Comparison of ENCODE assay signal across 31 mouse cellular contexts in genomic region chr17:66293581-66293980, GRCm38 (mm10).
"Had no signal": no experiment of that assay in that cellular context is flagged by ENCODE, and none has a peak within 500 bp of the region (broad histone marks: within the 10 kb centered on the region; RNA-seq: fewer than 3 reads in every experiment).

No protein-coding gene starts in this region.

- H3K9me3 ChIP-seq: limb, embryonic 12.5 days; limb, embryonic 15.5 days; lung, embryonic 15.5 days; midbrain, embryonic 13.5 days; midbrain, embryonic 15.5 days had no signal

- ATAC-seq: liver, embryonic 12.5 days; liver, postnatal 0 days; lung, postnatal 0 days; midbrain, embryonic 13.5 days; midbrain, embryonic 15.5 days; midbrain, embryonic 16.5 days had no signal

- H3K4me1 ChIP-seq: limb, embryonic 10.5 days; limb, embryonic 12.5 days; limb, embryonic 13.5 days; limb, embryonic 15.5 days; liver, embryonic 12.5 days; liver, embryonic 13.5 days; liver, embryonic 15.5 days; lung, embryonic 15.5 days; megakaryocyte, embryonic 14.5 days; midbrain, embryonic 12.5 days; midbrain, embryonic 13.5 days; midbrain, embryonic 15.5 days had no signal

- H3K9ac ChIP-seq: limb, embryonic 12.5 days; limb, embryonic 13.5 days; limb, embryonic 15.5 days; liver, embryonic 12.5 days; liver, embryonic 13.5 days; liver, embryonic 14.5 days; liver, embryonic 15.5 days; liver, postnatal 0 days; lung, embryonic 14.5 days; lung, embryonic 15.5 days; midbrain, embryonic 12.5 days; midbrain, embryonic 13.5 days; midbrain, embryonic 15.5 days had no signal

- DNase-seq: left cerebral cortex, postnatal 4 days; liver; liver, embryonic 13.5 days; liver, postnatal 0 days; lung, adult 18-20 months; lung, adult 2 months; lung, embryonic 14.5 days; lung, postnatal 10 days; lung, postnatal 14 days; lung, postnatal 36 days; lung, postnatal 4 days; midbrain, embryonic 14.5 days had no signal

- H3K4me2 ChIP-seq: limb, embryonic 12.5 days; limb, embryonic 13.5 days; limb, embryonic 15.5 days; liver, embryonic 11.5 days; liver, embryonic 12.5 days; liver, embryonic 13.5 days; liver, embryonic 15.5 days; lung, embryonic 14.5 days; lung, embryonic 15.5 days; midbrain, embryonic 11.5 days; midbrain, embryonic 12.5 days; midbrain, embryonic 13.5 days; midbrain, embryonic 15.5 days had no signal

- H3K27ac ChIP-seq: limb, embryonic 10.5 days; limb, embryonic 12.5 days; limb, embryonic 13.5 days; limb, embryonic 15.5 days; liver, embryonic 12.5 days; liver, embryonic 13.5 days; liver, embryonic 14.5 days; liver, embryonic 15.5 days; lung, embryonic 15.5 days; macrophage; midbrain, embryonic 10.5 days; midbrain, embryonic 12.5 days; midbrain, embryonic 13.5 days; midbrain, embryonic 15.5 days had no signal

- H3K36me3 ChIP-seq: limb, embryonic 10.5 days; limb, embryonic 12.5 days; limb, embryonic 13.5 days; limb, embryonic 15.5 days; liver, embryonic 12.5 days; liver, embryonic 13.5 days; liver, embryonic 15.5 days; lung, embryonic 15.5 days; midbrain, embryonic 10.5 days; midbrain, embryonic 12.5 days; midbrain, embryonic 13.5 days; midbrain, embryonic 15.5 days had no signal

- H3K27me3 ChIP-seq: limb, embryonic 12.5 days; limb, embryonic 13.5 days; limb, embryonic 15.5 days; liver, embryonic 12.5 days; liver, embryonic 13.5 days; liver, embryonic 15.5 days; lung, embryonic 15.5 days; megakaryocyte, embryonic 14.5 days; midbrain, embryonic 12.5 days; midbrain, embryonic 13.5 days; midbrain, embryonic 15.5 days had no signal

- H3K4me3 ChIP-seq: limb, embryonic 10.5 days; limb, embryonic 12.5 days; limb, embryonic 13.5 days; limb, embryonic 15.5 days; liver, embryonic 12.5 days; liver, embryonic 13.5 days; liver, embryonic 15.5 days; lung, embryonic 15.5 days; midbrain, embryonic 10.5 days; midbrain, embryonic 12.5 days; midbrain, embryonic 13.5 days; midbrain, embryonic 15.5 days; myocyte had no signal
